Mouse (Mus musculus) myocyte (in vitro differentiated cells): Measurements from ENCODE around the gene Optc.

Experiments
- CEBPB ChIP-seq: IDR thresholded peaks from 2 replicates; pipeline ENCODE4 v1.6.1; 2011; ENCODE audit warnings: mild to moderate bottlenecking, moderate library complexity; ENCODE audit not compliant: poor library complexity, insufficient read depth, severe bottlenecking
- E2F4 ChIP-seq: IDR thresholded peaks from one replicate; pipeline ENCODE4 v1.6.1; 2011; ENCODE audit warnings: mild to moderate bottlenecking, control low read depth, moderate library complexity; ENCODE audit not compliant: insufficient read depth
- MAX ChIP-seq: IDR thresholded peaks from one replicate; pipeline ENCODE4 v1.6.1; 2011; ENCODE audit warnings: low read depth, mild to moderate bottlenecking, control low read depth
- MYOD1 ChIP-seq, 3 experiments: IDR thresholded peaks; one replicate each; pipeline ENCODE4 v1.6.1; 2011; ENCODE audit warnings: control low read depth in 2 of 3, low read depth in 2 of 3, mild to moderate bottlenecking in 2 of 3, moderate library complexity in 1 of 3; ENCODE audit not compliant: insufficient read length in 2 of 3, control insufficient read depth in 1 of 3
- MYOG ChIP-seq, 3 experiments: IDR thresholded peaks; one replicate each; pipeline ENCODE4 v1.6.1; 2011; ENCODE audit warnings: control low read depth in 2 of 3, low read depth in 2 of 3, mild to moderate bottlenecking in 2 of 3; ENCODE audit not compliant: insufficient read length in 2 of 3, control insufficient read depth in 1 of 3, insufficient read depth in 1 of 3
- POLR2A ChIP-seq: IDR thresholded peaks from one replicate; pipeline ENCODE4 v1.6.1; 2011; ENCODE audit warnings: low read depth, mild to moderate bottlenecking, control low read depth, moderate library complexity; ENCODE audit not compliant: insufficient read length
- POLR2AphosphoS2 ChIP-seq: IDR thresholded peaks from one replicate; pipeline ENCODE4 v1.6.1; 2011; ENCODE audit warnings: low read depth, control low read depth; ENCODE audit not compliant: insufficient read length
- SRF ChIP-seq: IDR thresholded peaks from one replicate; pipeline ENCODE4 v1.6.1; 2011; ENCODE audit warnings: low read depth; ENCODE audit not compliant: control insufficient read depth, insufficient read length
- TCF3 ChIP-seq: IDR thresholded peaks from one replicate; pipeline ENCODE4 v1.6.1; 2011; ENCODE audit warnings: low read depth, control low read depth; ENCODE audit not compliant: insufficient read length
- USF1 ChIP-seq: IDR thresholded peaks from one replicate; pipeline ENCODE4 v1.6.1; 2011; ENCODE audit warnings: low read depth, mild to moderate bottlenecking, control low read depth, moderate library complexity

- TF ChIP-seq MYOG (IDR thresholded peaks at IDR 0.05; ENCODE audit: control insufficient read depth in 1 of 3, insufficient read depth in 1 of 3, insufficient read length in 2 of 3, low read depth in 2 of 3) (no peak), TCF3 (no peak), POLR2A (no peak), USF1 (no peak), CEBPB (no peak), MYOD1 (IDR thresholded peaks at IDR 0.05; ENCODE audit: control insufficient read depth in 1 of 3, insufficient read length in 2 of 3, low read depth in 2 of 3) (no peak), E2F4 (no peak), POLR2AphosphoS2 (no peak), MAX (no peak), SRF (no peak)
Observed at GRCm38 (mm10) chr1:133863257-133863997, 44.4 kb downstream of the Optc start.
